Mouse (Mus musculus): Measurements from ENCODE around the gene Stra8. TPM values are rescaled to one million over a fixed set of nuclear protein-coding genes. Genes with fewer than 3 reads are reported as not detected.

The Stra8 gene
- total RNA-seq (2022), result not detected

GRCm38 (mm10) chr6:34919956-34920355, at the start of gene Stra8:
Stra8 (plus strand) TSS chr6:34920163.
- DNase-seq (ENCODE audit: low spot score), result no peak

GRCm38 (mm10) chr6:34870724-34871123, 49.2 kb upstream of the Stra8 start:
- no peak for DNase-seq (ENCODE audit: low spot score)

- DNase-seq (ENCODE audit: low spot score), result no peak
Observed at GRCm38 (mm10) chr6:34871929-34872328, 48.0 kb upstream of the Stra8 start.

- DNase-seq (ENCODE audit: low spot score), result no peak
Observed at GRCm38 (mm10) chr6:34872871-34873270, 47.1 kb upstream of the Stra8 start.

- DNase-seq (ENCODE audit: low spot score), result peak; percentile 90
Observed at GRCm38 (mm10) chr6:34874101-34874921, 45.7 kb upstream of the Stra8 start.

- DNase-seq (ENCODE audit: low spot score), result peak; percentile 67
Observed at GRCm38 (mm10) chr6:34875268-34875761, 44.6 kb upstream of the Stra8 start.

- DNase-seq (ENCODE audit: low spot score), result no peak
Observed at GRCm38 (mm10) chr6:34875966-34876834, 43.8 kb upstream of the Stra8 start.

- no peak for DNase-seq (ENCODE audit: low spot score)
Observed at GRCm38 (mm10) chr6:34876835-34877156, 43.2 kb upstream of the Stra8 start.

GRCm38 (mm10) chr6:34877509-34878321, 42.2 kb upstream of the Stra8 start, which contains the start of gene Cyren:
Cyren (minus strand) TSS chr6:34878060.
- peak; percentile 91 for DNase-seq (ENCODE audit: low spot score)

- DNase-seq (ENCODE audit: low spot score), result no peak
Observed at GRCm38 (mm10) chr6:34879101-34879740, 40.7 kb upstream of the Stra8 start.

GRCm38 (mm10) chr6:34879911-34880475, 40.0 kb upstream of the Stra8 start:
- DNase-seq (ENCODE audit: low spot score), result no peak

- DNase-seq (ENCODE audit: low spot score), result no peak
Observed at GRCm38 (mm10) chr6:34884724-34885123, 35.2 kb upstream of the Stra8 start.

- no peak for DNase-seq (ENCODE audit: low spot score)
Observed at GRCm38 (mm10) chr6:34887131-34887850, 32.7 kb upstream of the Stra8 start.

GRCm38 (mm10) chr6:34889185-34889584, 30.8 kb upstream of the Stra8 start:
- no peak for DNase-seq (ENCODE audit: low spot score)

- DNase-seq (ENCODE audit: low spot score), result no peak
Observed at GRCm38 (mm10) chr6:34895569-34895968, 24.4 kb upstream of the Stra8 start.

- no peak for DNase-seq (ENCODE audit: low spot score)
Observed at GRCm38 (mm10) chr6:34896168-34896780, 23.7 kb upstream of the Stra8 start.

- DNase-seq (ENCODE audit: low spot score), result no peak
Observed at GRCm38 (mm10) chr6:34899127-34899526, 20.8 kb upstream of the Stra8 start.

- DNase-seq (ENCODE audit: low spot score), result no peak
Observed at GRCm38 (mm10) chr6:34900990-34901389, 19.0 kb upstream of the Stra8 start.

- DNase-seq (ENCODE audit: low spot score), result no peak
Observed at GRCm38 (mm10) chr6:34901911-34902444, 18.0 kb upstream of the Stra8 start.
